Mouse (Mus musculus) CD4-positive, CD25-positive, alpha-beta regulatory T cell, adult 2 months (primary cell): ENCODE measurements around the gene Tefm.

Experiments used
- DNase-seq: peaks from one replicate; pipeline ENCODE4 v3.0.0-alpha.2; 2012; ENCODE audit warnings: low read depth, low spot score

Tefm gene

DNA sequence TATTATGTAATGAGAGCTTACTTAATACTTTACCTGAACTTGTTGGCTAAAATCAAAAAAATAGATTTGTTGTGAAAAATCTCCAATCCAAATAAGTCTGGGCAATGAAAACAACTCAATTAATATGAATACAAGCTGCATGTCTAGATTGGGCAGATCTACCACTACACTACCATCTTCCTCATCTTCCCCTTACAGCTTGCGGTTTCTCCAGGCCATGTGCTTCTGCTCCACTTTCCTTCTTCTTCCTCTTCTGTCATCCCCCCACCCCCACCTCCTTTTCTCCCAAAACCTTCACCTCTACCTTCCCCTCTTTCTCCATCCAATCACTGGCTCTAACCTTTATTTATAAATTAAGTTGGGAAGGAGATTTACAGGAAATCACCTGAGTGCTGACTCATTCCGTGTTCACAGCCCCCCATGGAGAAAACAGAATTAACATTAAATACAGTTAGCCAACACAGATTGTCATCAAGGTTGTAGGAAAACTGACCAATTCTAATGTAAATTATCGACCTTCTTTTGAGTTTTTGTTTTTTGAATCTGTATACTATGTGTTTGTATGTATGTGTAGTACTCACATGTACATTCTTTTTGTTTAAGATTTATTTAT is 43.4 kb downstream of the Tefm start:
- DNase-seq, result no peak

- no peak for DNase-seq
Observed at GRCm38 (mm10) chr11:80090555-80091164, 51.3 kb downstream of the Tefm start.

DNA sequence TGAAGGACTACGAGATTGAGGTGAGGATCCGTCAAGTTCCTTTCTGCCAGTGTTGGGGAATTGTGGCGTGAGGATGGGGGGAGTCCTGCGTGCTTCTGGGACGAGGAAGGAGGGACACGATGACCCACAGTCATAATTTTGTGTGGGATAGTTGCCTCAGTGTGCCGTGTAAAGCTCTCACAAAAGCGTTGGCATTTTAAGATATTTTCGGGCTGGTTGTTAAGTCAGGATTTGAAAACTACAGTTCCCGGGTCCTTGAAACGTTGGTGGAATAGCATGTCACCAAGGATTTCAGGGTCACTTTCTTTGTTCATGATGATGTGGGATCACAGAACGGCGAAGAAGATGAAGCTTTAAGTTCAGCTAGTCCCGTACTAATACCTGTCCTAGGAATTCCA is 52.2 kb downstream of the Tefm start:
- no peak for DNase-seq

DNA sequence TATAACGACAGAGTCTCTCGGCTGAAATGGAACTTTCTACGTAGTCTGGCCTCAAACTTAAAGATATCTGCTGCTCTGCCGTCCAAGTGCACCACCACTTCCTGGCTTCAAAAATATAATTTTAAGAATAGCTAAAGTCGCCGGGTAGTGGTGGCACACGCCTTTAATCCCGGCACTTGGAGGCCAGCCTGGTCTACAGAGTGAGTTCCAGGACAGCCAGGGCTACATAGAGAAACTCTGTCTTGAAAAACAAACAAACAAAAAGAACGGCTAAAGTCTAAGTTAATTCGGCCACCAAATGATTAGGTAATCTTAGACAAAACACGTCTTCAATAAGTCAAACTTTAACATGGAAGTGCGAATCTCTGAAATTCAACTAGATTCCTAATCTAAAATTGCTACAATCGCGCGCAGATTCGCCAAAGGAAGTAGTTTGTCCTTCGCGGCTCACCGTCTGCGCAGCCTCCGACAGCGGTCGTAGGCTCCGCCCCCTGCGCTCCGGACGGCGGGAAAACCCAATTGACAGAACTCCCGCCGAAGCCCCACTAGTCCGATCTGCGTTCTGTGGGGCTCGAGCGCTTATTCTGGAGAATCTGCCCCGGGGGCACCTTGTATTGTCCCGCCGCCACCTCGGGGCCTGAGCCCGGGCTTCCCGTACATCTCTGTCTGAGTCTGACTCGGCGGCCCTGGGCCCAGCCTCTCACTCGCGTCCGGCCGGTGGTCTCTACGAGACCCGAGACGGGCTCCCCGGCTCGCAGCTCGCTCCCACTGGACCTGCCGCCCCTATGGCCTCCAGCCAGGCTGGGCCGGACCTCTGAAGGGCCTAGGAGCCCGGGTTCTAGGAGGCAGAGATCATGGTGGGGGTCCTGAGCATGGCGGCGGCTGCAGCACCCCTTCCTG is 52.8 kb downstream of the Tefm start, which contains the start of gene Atad5:
TSS of gene Atad5 (plus strand) at position 484 of the 900 bp plus-strand sequence.
- peak; percentile 93 for DNase-seq

GRCm38 (mm10) chr11:80086844-80087243 is 55.1 kb downstream of the Tefm start:
- peak; percentile 95 for DNase-seq
